Mouse (Mus musculus) lung, postnatal 10 days (tissue): ENCODE results near the gene Tshz2.
A peak's percentile ranks its signal among the peaks of the same experiment; 100 is the strongest.

ENCODE experiments used
- DNase-seq: peaks from one replicate; pipeline ENCODE4 v3.0.0; 2021

Gene Tshz2

GRCm38 (mm10) chr2:169699862-169700511 is 67.2 kb downstream of the Tshz2 start:
- DNase-seq: peak; percentile 72

- no peak for DNase-seq
Observed at GRCm38 (mm10) chr2:169702725-169703486, 70.1 kb downstream of the Tshz2 start.

GRCm38 (mm10) chr2:169721793-169722326 is 89.0 kb downstream of the Tshz2 start:
- DNase-seq: no peak

GRCm38 (mm10) chr2:169722341-169722740 is 89.5 kb downstream of the Tshz2 start:
- DNase-seq: peak; percentile 25

GRCm38 (mm10) chr2:169723645-169724462 is 91.0 kb downstream of the Tshz2 start:
- DNase-seq: peak; percentile 73

- DNase-seq: peak; percentile 79
Observed at GRCm38 (mm10) chr2:169728651-169729280, 96.0 kb downstream of the Tshz2 start.

GRCm38 (mm10) chr2:169730551-169730996 is 97.8 kb downstream of the Tshz2 start:
- DNase-seq: no peak

GRCm38 (mm10) chr2:169734053-169734452 is 101.2 kb downstream of the Tshz2 start:
- no peak for DNase-seq

GRCm38 (mm10) chr2:169735475-169736406 is 102.9 kb downstream of the Tshz2 start:
- DNase-seq: no peak

- no peak for DNase-seq
Observed at GRCm38 (mm10) chr2:169740996-169741395, 108.2 kb downstream of the Tshz2 start.

GRCm38 (mm10) chr2:169742791-169743190 is 110.0 kb downstream of the Tshz2 start:
- no peak for DNase-seq

GRCm38 (mm10) chr2:169743294-169743693 is 110.5 kb downstream of the Tshz2 start:
- no peak for DNase-seq

GRCm38 (mm10) chr2:169743910-169744309 is 111.1 kb downstream of the Tshz2 start:
- no peak for DNase-seq

- no peak for DNase-seq
Observed at GRCm38 (mm10) chr2:169747114-169747642, 114.4 kb downstream of the Tshz2 start.

GRCm38 (mm10) chr2:169749331-169749945 is 116.6 kb downstream of the Tshz2 start:
- DNase-seq: no peak

GRCm38 (mm10) chr2:169750574-169751491 is 118.0 kb downstream of the Tshz2 start:
- DNase-seq: peak; percentile 56

- DNase-seq: no peak
Observed at GRCm38 (mm10) chr2:169752126-169752525, 119.3 kb downstream of the Tshz2 start.

- no peak for DNase-seq
Observed at GRCm38 (mm10) chr2:169753432-169753831, 120.6 kb downstream of the Tshz2 start.

GRCm38 (mm10) chr2:169755091-169755490 is 122.3 kb downstream of the Tshz2 start:
- no peak for DNase-seq

GRCm38 (mm10) chr2:169758120-169758519 is 125.3 kb downstream of the Tshz2 start:
- DNase-seq: no peak
